Mouse (Mus musculus) brain, embryonic 14.5 days (tissue): Measurements from ENCODE around the gene Nedd1. TPM values are rescaled to one million over a fixed set of nuclear protein-coding genes. Genes with fewer than 3 reads are reported as not detected.

Source experiments
- DNase-seq: peaks from one replicate; pipeline ENCODE4 v3.0.0-alpha.2; 2011; ENCODE audit warnings: low read depth
- CTCF ChIP-seq: fragments of 200-500 bp; IDR thresholded peaks from 2 replicates; pipeline ENCODE4 v1.5.1; 2012; ENCODE audit warnings: inconsistent platforms, mild to moderate bottlenecking, moderate library complexity, borderline replicate concordance; ENCODE audit not compliant: insufficient read depth, insufficient read length; ENCODE audit errors: extremely low read depth
- POLR2A ChIP-seq: fragments of 200-500 bp; IDR thresholded peaks from 2 replicates; pipeline ENCODE4 v1.6.1; 2012; ENCODE audit warnings: mild to moderate bottlenecking, inconsistent platforms, borderline replicate concordance; ENCODE audit not compliant: poor library complexity, insufficient read depth, insufficient read length, severe bottlenecking; ENCODE audit errors: extremely low read depth
- polyA plus RNA-seq: library from polyadenylated mRNA; depleted of rRNA; stranded (reverse); fragments of >200 nt; gene quantifications from 2 replicates; pipeline ENCODE4 v1.2.3, GENCODE M21; 2012; rRNA removed

The Nedd1 gene
- polyA plus RNA-seq, result 10.5 and 12.6 TPM in 2 replicates

DNA sequence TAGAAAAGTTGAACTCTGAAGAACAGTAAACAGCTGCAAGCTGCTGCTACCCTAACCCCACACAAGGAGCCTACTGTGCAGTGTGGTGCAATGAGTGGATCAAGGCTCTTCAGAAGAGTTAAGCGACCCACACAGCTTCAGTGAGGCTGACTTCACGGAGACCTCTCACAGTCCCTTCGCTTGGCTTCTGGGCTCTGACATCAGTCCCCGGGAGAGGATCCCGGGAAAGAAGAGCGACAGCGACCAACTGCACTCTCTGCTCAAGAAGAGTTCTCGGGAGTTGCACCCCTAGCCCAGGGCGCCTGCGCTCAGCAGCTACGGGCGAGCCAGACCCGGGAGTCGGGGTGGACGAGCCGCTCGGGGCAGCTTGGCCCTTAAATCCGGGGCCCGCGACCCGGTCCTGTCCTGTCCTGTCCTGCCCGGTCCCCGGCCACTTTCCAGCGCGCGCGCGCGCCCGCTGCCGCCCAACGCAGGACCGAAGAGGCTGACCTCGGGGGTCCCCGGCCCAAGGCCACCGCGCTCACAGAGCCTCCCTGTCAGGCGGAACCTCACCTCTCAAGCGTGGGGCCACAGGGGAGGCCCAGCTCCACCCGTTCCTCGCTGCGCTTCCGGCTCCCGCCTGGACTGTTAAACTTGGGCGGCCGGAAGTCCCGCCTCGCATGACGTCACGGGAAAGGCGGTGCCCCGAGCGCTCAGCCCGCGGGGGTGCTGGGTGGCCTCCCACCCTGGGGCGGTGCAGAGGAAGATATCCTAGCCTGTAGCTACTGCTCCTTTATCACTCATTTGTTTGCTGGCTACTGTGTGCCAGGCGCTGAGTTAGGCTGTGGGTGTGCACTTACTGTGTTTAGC, at the start of gene Nedd1:
TSS of gene Nedd1 (minus strand) at position 650 of the 849 bp plus-strand sequence.
- DNase-seq, result peak; percentile 95
- TF ChIP-seq CTCF, result no peak
- peak; percentile 59; the same call in 1 of the 2 replicates for TF ChIP-seq POLR2A

DNA sequence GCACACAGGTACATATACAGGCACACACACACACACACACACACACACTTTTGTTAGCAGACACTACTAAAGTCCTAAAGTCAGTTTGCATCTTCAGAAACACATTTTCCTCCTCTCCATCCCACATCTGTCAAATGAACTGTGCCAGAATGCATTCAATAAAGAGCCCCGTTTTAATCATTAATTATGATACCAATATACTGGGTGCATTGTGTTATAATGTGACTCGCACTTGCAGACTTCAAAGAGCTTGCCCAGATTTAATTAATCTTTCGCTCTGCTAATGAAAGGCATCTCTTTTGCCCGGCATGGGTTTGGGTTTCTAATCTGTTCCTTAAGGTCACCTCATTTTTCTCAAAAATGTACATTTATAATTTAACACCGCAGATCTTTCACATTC, 32.1 kb upstream of the Nedd1 start:
- DNase-seq, result peak; percentile 58
- TF ChIP-seq POLR2A (no peak), CTCF (no peak)

DNA sequence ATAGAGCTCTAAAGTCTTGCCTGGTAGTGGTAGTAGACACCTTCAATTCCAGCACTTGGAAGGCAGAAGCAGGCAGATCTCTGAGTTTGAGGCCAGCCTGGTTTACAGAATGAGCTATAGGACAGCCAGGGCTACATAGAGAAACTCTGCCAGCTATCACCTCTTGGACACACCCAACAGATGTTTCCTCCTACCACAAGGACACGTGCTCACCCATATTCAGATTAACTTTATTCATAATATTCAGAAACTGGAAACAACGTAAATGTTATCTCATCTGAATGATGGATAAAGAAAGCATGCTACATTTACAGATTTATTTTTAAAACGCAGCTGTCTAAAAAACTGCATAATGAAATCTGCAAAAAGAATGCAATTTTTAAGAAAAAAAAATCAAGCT, 8.1 kb upstream of the Nedd1 start:
- DNase-seq, result no peak
- TF ChIP-seq CTCF, result no peak
- no peak for TF ChIP-seq POLR2A

DNA sequence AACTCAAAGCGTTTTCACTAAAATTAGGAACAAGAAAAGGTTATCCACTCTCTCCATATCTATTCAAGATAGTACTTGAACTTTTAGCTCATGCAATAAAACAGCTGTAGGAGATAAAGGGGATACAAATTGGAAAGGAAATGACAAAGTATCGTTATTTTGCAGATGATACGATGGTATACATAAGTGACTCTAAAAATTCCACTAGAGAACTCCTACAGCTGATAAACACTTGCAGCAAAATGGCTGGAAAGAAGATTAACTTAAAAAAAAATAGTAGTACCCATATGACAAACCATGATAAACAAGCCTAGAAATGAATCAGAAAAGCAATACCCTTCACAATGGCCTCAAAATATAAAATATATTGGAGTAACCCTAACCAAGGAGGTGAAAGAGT, 6.5 kb upstream of the Nedd1 start:
- no peak for DNase-seq
- TF ChIP-seq POLR2A, result no peak
- no peak for TF ChIP-seq CTCF

DNA sequence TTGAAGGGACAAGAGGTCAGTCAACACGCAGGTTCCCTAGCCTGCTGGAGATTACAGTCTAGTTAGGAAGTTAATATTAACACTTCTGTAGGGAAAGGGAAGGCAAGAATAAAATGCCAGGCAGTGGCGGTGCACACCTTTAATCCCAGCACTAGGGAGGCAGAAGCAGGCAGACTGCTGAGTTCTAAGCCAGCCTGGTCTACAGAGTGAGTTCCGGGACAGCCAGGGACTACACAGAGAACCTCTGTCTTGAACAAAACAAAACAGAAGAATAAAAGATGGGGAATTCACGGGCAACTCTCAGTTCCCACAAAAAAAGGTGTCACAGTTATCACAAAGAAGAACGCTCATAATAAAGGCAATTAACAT, 384 bp upstream of the Nedd1 start:
- TF ChIP-seq CTCF (no peak), POLR2A (no peak)
- no peak for DNase-seq

DNA sequence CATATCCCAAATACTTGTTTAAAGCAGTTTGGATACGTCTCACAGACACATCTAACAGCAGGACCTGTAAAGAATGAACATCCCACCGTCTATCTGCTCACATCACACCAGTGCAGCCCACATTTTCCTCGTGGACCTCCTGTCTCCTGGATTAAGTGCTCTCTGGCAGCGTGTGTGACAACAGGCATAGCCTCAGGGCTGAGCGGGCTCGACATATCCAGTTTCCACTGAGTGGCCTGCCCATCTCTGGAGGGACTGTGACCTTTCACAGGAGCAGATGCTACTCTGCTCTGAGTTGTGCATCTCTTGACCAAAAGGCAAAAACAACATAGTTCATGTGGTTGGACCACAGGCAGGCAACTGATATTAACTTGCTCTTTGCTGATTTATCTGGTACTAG, 23.2 kb downstream of the Nedd1 start:
- TF ChIP-seq POLR2A (no peak), CTCF (no peak)
- DNase-seq, result no peak

DNA sequence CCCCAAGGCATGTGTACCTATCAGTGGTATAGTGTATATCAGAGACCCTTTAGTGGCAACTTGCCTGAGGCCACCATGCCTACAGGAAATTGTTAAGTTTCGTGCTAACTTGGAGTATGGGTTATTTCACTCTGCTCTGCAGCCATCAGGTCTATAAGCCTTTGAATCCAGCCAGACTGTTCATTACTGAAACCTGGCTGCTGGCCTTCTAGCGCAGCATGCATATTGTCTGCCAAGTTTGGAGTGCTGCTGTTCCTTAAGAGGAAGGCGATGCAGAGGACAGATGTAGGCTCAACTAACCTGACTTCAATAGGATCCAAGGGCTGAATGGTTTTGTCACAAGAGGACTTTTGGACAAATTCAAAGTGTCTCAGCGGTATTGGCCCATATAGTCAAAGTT, 47.2 kb downstream of the Nedd1 start:
- TF ChIP-seq CTCF, result no peak
- TF ChIP-seq POLR2A, result no peak
- DNase-seq, result peak; percentile 36

DNA sequence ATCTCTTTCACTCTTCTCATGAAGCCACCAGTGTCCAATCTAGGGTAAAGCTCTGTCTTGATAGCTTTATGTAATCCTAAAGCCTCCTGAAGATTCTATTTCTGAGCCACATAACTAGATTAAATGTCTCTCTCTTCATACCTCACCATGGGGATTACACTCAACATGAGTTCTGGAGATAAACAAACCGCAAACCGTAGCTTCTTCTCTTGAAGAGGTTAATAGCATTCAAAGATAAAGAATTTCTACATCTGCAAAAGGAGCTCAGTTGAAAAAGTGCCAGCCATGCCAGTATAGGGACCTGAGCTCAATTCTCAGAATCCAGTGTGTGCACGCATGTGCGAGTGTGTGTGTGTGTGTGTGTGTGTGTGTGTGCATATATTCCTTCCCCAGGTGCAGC, 50.3 kb downstream of the Nedd1 start:
- no peak for DNase-seq

DNA sequence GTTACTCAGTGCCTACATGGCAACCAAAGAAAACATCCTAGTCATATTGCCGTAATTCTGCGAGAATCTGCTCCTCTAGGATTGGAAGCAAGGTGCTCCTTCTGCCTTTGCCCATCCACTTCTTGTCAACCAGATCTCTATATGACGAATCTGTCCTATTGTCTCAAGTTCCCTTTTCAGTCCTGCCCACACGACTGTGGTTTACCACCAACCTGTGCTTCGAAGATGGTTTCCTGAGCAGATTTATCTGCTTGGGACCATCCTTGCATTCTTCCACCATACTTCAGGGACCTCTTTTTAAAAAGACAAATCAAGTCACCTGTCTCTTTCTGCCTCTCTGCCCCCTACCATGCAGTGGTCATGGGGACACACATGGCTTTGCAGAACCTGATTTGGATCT, 56.9 kb downstream of the Nedd1 start:
- no peak for DNase-seq
- no peak for TF ChIP-seq CTCF
- no peak for TF ChIP-seq POLR2A

More for the DNA sequence above, 50.3 kb downstream of the Nedd1 start:
- TF ChIP-seq POLR2A (no peak), CTCF (no peak)

DNA sequence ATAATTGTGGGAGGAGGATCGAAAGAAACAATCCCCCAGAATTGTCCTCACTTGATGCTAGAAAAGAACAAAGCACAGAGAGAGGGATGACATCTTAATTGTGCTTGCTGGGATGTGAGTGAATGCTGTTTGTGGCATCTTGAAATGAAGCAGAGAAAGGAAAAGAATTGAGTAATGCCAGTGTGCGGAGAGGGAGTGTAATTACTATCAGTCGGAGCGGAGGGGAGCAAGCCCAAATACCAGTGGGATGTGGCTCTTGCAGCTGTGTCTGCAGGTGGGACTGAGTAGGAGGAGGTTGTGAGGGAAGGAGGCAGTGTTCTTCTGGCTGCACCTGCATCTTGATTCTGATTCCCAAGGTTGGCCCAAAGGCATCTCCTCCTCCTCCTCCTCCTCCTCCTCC, 69.0 kb downstream of the Nedd1 start:
- DNase-seq, result peak; percentile 57
- TF ChIP-seq CTCF (no peak), POLR2A (no peak)

DNA sequence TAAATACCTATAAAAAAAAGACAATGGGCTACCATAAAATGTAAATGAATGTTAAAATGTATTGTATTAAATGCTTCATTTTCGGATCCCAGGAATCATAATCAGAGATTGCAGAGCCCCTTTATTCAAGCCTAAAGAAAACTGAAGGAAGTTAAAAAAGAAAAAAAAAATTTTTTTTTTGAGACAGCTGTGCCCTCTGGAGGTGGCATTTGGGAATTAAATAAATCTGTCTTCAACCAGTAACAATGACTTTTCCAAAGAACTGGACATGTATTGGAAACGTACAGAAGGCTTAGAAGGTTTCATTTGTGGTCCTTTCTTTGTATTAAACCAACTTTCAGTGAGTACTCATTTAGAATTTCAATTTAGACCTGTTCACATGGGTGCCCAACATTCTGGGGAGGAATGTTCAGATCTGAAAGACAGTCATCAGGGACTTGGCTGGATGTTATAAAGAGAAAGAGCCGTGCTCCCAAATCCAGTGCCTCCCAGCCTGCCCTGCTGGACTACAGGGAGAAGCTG, 69.8 kb downstream of the Nedd1 start:
- DNase-seq, result peak; percentile 77
- TF ChIP-seq POLR2A, result no peak

DNA sequence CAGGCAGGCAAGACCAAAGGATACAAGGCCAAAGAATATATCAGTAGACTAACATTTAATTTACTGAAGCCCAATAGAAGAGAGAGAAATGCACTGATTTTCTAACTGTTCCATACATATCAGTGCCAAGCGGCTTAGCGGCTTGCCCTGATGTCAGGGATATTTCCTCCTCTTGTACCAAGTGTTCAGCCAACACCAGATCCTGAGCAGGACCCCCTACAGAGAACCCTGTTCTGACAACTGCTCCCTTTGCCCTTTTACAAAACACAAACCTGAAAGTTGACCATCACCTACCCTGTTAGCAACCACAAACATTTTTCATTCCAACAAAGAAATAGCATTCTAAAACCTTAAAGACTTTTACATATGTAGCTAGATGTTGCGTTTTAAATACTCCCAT, 71.0 kb downstream of the Nedd1 start:
- no peak for TF ChIP-seq POLR2A
- no peak for TF ChIP-seq CTCF
- peak; percentile 40 for DNase-seq
